Mouse (Mus musculus) brain, embryonic 14.5 days (tissue): ENCODE measurements at regions not wholly inside any gene's neighbourhood (a gene's known extent, or its start where the extent isn't known, plus 50 kb on each side); places are given as distances from the start of the nearest gene placed in this dataset.

ENCODE experiments used
- DNase-seq: peaks from one replicate; pipeline ENCODE4 v3.0.0-alpha.2; 2011; ENCODE audit warnings: low read depth
- CTCF ChIP-seq: fragments of 200-500 bp; IDR thresholded peaks from 2 replicates; pipeline ENCODE4 v1.5.1; 2012; ENCODE audit warnings: inconsistent platforms, mild to moderate bottlenecking, moderate library complexity, borderline replicate concordance; ENCODE audit not compliant: insufficient read depth, insufficient read length; ENCODE audit errors: extremely low read depth
- POLR2A ChIP-seq: fragments of 200-500 bp; IDR thresholded peaks from 2 replicates; pipeline ENCODE4 v1.6.1; 2012; ENCODE audit warnings: mild to moderate bottlenecking, inconsistent platforms, borderline replicate concordance; ENCODE audit not compliant: poor library complexity, insufficient read depth, insufficient read length, severe bottlenecking; ENCODE audit errors: extremely low read depth

GRCm38 (mm10) chr6:140160946-140161345 lies 119.7 kb upstream of the Plcz1 start:
- no peak for DNase-seq
- TF ChIP-seq CTCF (no peak), POLR2A (no peak)

DNA sequence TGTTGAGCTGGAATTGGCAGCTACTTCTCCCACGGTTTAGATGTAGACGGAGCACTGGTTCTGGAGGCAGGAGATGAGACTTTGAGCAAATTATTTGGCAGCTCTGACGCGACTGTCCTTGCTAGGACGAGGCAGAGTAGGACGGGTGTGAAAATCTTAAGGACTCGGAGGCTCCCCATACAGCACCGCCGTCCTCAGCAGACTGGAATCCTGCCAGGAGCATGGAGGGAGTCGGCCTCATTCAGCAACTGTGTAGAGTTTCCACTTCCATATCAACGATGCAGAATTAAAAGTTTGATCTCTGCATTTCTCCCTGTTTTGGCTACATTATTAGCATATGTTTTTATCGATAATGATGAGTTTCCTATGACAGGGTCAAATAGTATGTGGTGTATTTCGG lies 117.7 kb upstream of the Plcz1 start:
- TF ChIP-seq CTCF, result no peak
- TF ChIP-seq POLR2A, result no peak
- DNase-seq, result no peak

GRCm38 (mm10) chr6:140157375-140157774 lies 116.1 kb upstream of the Plcz1 start:
- no peak for TF ChIP-seq POLR2A
- no peak for TF ChIP-seq CTCF
- no peak for DNase-seq

- DNase-seq, result peak; percentile 23
Measured at GRCm38 (mm10) chr6:140152418-140153176, 111.3 kb upstream of the Plcz1 start.

GRCm38 (mm10) chr6:140148628-140149245 lies 107.5 kb upstream of the Plcz1 start:
- DNase-seq, result no peak
- TF ChIP-seq POLR2A (no peak), CTCF (peak; percentile 15; the same call in 1 of the 2 replicates)

More at GRCm38 (mm10) chr6:140152418-140153176, 111.3 kb upstream of the Plcz1 start:
- no peak for TF ChIP-seq CTCF
- TF ChIP-seq POLR2A, result no peak

- no peak for TF ChIP-seq POLR2A
- peak; percentile 64 for DNase-seq
Measured at GRCm38 (mm10) chr6:140148138-140148537, 106.9 kb upstream of the Plcz1 start.

DNA sequence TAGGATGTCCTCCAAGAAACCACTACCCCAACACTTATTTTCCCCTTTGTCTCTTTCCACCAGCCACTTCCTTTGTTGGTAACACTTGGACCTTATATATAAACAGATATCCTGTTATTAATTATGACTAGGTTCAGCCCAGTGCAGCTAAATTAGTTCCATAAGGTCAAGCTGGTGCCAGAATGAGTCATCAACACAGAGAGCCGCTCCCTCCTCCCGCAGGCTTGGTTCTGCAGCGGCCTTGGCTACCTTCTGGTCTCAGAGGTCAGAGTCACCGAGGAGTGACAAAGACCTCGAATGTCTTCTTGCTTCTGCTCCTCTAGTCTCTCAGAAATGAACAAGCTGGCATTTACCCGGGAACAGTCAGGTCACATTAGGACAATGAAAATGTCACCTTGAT lies 106.5 kb upstream of the Plcz1 start:
- no peak for TF ChIP-seq POLR2A
- no peak for TF ChIP-seq CTCF
- no peak for DNase-seq

GRCm38 (mm10) chr6:140133734-140134133 lies 92.5 kb upstream of the Plcz1 start:
- DNase-seq, result peak; percentile 36
- TF ChIP-seq CTCF (no peak), POLR2A (no peak)

DNA sequence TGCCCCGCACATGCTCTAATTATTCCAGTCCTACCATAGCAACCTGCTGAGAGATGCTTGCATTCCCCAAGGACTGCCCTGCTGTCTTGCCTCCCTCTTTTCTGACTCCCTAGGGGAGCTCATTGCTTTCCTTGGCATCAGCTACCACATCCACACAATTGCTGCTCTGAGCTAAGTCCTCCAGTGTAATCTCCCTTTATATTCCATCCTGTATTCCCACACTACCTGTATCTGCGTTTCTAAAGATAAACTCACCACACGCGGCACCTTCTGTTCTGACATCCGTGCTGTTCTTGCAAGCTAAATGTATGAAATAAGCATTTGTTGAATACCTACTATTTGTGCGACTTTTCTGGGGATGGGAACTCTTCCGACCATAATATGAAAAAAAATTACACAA lies 85.4 kb upstream of the Plcz1 start:
- TF ChIP-seq CTCF (no peak), POLR2A (no peak)
- DNase-seq, result no peak

GRCm38 (mm10) chr6:140114024-140114423 lies 72.8 kb upstream of the Plcz1 start:
- no peak for TF ChIP-seq POLR2A
- TF ChIP-seq CTCF, result no peak
- no peak for DNase-seq

DNA sequence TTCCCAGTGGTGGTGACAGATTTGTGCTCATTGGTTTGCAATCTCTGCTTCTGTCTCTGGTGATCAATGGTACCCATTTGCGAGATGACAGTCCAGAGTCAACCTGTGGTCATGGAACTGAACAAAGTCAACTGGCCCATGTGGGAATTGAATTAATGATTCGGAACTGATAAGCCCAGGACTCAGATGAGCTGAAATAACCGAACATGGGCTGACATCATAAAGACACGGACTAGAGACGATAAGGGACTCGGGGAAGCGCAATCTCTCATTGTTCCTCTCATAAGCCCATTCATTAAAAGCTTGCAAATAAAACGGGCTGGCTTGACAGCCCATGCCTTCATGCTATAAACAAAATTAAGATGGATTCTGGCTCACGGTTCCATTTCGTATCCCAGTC lies 70.8 kb upstream of the Plcz1 start:
- DNase-seq, result no peak
- TF ChIP-seq POLR2A (no peak), CTCF (no peak)

DNA sequence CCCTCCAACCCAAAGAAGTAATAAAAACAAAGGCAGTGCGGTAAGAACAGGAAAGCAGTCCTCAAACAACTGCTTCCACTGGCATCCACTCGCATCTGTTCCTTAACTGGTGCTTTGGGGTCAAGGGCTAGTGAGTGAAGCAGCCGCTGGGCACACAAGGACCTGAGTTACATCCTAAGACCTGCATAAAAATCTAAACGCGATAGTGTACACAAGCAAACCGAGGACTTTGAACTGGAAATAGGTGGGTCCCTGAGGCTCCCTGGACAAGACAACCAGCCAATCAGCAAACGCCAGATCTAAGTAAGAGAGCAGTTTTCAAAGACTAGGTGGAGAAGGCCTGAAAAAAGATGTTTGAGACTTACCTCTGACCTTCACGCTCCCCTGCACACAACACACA lies 66.8 kb upstream of the Plcz1 start:
- TF ChIP-seq POLR2A (no peak), CTCF (no peak)
- no peak for DNase-seq
